Mouse (Mus musculus) colon, adult 2 months (tissue): Measurements from ENCODE around the gene Bcl7c. TPM values are rescaled to one million over a fixed set of nuclear protein-coding genes. Genes with fewer than 3 reads are reported as not detected.

Source experiments
- polyA plus RNA-seq: library from polyadenylated mRNA; depleted of rRNA; stranded (reverse); fragments of >200 nt; gene quantifications from 2 replicates; pipeline ENCODE4 v1.2.3, GENCODE M21; 2012; rRNA removed

The Bcl7c gene
- 30.5 and 30.6 TPM in 2 replicates for polyA plus RNA-seq

GRCm38 (mm10) chr7:127708207-127709078 lies at the start of gene Bcl7c:
Bcl7c (minus strand) TSS chr7:127708933.

DNA sequence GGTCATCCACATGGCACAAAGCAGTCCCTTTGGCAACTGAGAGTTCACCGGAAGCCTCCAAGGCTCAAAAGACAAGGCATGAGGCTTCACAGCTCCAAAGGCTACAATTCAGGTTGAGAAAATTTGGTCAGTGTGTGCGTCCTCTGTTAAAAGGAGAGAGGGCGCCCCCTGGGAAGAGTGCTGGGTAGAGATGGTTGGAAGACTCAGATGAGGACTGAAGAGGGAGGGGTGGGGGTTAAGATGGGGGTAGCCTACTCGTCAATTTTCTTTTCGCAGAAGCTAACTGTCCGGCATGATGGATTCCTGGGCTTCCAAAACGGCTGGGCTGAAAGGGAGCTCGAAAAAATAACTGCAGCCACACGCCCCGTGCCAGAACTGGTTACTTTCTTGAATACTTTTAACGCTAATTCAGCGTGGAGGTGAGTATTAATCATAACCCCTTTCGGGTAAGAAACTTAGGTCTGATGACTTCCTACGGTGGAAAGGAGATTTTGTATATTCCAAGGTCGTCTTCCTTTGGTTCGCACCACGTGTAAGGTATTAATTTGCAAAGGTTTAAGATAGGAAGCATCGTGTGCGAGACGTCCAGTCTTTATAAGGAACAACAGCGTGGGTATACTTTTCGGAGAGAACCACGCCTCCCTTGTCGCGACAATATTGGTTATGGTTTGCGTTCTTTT lies 35.8 kb upstream of the Bcl7c start, which contains the start of gene Fbxl19:
Fbxl19 (plus strand) TSS at position 178 of the 680 bp plus-strand sequence.

DNA sequence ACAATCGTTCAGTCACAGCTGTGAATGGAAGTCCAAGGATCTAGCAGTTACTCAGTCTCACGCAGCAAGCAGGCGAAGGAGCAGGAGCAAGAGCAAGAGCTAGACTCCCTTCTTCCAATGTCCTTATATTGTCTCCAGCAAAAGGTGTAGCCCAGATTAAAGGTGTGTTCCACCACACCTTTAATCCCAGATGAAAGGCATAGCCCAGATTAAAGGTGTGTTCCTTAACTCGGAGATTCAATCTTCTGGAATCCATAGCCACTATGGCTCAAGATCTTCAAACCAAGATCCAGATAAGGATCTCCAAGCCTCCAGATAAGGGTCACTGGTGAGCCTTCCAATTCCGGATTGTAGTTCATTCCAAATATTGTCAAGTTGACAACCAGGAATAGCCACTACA lies 23.3 kb upstream of the Bcl7c start, which contains the start of gene Ctf2:
Ctf2 (minus strand) TSS at position 101 of the 400 bp plus-strand sequence.

DNA sequence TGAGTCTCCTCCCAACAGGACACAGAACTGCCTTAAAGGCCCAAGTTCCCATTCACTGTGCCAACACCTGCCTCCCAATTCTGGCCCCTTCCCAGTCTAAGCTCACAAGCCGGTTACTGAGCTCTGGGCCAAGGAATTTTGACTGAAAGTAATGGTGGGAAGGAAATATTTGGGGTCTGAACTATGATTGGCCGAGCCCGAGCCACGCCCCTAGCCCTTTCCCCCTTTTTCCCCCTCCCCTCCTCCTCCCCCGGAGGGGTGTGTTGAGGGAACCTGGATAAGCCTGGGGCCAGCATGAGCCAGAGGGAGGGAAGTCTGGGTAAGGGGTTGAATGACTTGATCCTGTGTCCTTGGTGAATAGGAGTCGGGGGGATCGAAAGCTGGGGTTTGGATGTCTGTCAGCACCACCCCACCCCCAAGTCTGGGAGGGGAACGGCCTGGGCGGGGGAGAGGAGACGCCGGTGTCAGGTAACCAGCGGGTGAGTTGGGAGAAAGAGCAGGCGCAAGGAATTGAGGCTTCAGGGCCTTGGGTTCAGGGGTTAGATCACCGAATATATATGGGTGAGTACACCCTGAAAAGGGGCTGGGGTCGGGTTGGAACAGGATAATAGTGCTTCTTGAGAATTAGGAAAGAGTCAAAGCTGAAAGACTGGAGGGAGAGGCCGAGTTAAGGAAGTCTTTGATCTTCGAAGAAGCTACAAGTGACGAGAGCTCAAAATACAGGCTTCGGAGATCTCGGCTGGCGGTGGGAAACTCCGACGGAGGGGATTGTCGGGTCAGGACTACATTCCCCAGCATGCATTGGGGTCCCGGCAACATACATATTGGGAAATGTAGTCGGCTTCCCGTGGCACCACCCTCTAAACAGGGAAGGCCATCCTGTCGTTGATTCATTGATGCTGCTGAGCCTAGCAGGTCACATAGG lies 4.0 kb upstream of the Bcl7c start, which contains the start of gene Ctf1:
Ctf1 (plus strand) TSS at position 276 of the 925 bp plus-strand sequence.

DNA sequence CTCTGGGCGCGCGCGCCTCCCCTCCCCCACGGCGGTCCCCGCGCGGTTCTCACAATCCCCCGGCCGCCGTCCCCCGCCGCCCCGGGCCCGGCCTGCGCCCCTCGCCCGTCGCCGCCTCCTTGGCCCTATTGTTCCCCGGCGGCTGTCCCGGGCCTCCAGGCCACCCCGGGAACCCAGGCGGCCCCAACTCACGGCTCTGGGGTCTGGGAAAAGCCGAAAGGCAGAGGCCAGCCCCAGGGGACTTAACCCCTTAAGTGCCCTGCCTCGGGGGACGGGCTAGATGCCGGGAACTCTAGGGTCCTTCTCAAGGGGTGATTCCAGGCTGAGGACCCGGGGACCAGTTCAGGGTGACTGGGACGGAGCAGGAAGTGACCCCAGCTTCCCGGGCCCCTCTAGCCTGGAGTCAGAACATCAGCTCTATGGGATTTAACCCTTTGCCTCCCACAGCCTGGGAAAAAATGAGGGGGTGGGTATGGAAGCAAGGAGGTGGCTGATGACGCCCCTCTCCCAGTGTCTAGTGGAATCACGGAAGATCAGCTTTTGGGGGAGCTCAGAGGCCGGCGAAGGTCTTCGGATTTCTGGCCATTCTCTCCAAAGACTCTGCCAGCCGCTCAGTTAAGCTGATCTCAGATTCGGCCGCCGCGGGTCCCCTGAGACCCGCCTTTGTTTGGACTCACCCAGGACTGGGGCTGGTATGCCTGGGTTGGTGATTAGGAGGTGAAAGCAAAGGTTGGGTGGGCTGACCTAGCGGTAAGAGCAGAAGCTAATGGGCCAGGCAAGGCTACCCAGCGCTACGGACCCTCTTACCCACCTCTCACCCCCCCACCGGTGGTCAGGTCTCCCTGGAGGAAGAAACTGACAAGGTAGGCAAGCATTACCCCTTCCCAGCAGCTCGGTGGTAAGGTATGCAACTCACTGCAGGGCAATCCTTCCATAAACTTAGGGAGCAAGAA lies 93.6 kb downstream of the Bcl7c start, which contains the start of gene Zfp629:
Zfp629 (minus strand) TSS at position 907 of the 953 bp plus-strand sequence.

Other genes with a start within 250 kb of the Bcl7c start
- gene Prr14, start 249.3 kb downstream of the Bcl7c start, polyA plus RNA-seq = 75.9 and 78.1 TPM in 2 replicates
- 24.0 and 34.3 TPM in 2 replicates for gene Fbrs, start 229.7 kb downstream of the Bcl7c start, polyA plus RNA-seq
- 19.2 TPM in 2 replicates for gene Srcap, start 196.9 kb downstream of the Bcl7c start, polyA plus RNA-seq
- gene Gm42715, start 189.3 kb downstream of the Bcl7c start, polyA plus RNA-seq = 9.9 and 12.4 TPM in 2 replicates
- 0.83 and 2.6 TPM in 2 replicates for gene Tmem265, start 147.5 kb downstream of the Bcl7c start, polyA plus RNA-seq
- 55.0 and 55.1 TPM in 2 replicates for gene Phkg2, start 135.6 kb downstream of the Bcl7c start, polyA plus RNA-seq
- 3.1 and 3.2 TPM in 2 replicates for gene Ccdc189, start 120.3 kb downstream of the Bcl7c start, polyA plus RNA-seq
- gene Rnf40, start 120.2 kb downstream of the Bcl7c start, polyA plus RNA-seq = 24.1 and 24.4 TPM in 2 replicates
- gene Zfp629, start 93.1 kb downstream of the Bcl7c start, polyA plus RNA-seq = 8.3 and 8.5 TPM in 2 replicates
- gene Ctf1, start 3.8 kb upstream of the Bcl7c start, polyA plus RNA-seq = 17.1 and 23.7 TPM in 2 replicates
- gene Ctf2, start 23.2 kb upstream of the Bcl7c start, polyA plus RNA-seq = not detected in 2 replicates
- gene Fbxl19, start 35.6 kb upstream of the Bcl7c start, polyA plus RNA-seq = 47.9 and 56.8 TPM in 2 replicates
- gene Orai3, start 60.9 kb upstream of the Bcl7c start, polyA plus RNA-seq = 35.4 and 46.9 TPM in 2 replicates
- 8.2 and 9.2 TPM in 2 replicates for gene Setd1a, start 67.7 kb upstream of the Bcl7c start, polyA plus RNA-seq
- 0.86 TPM in 1 of 2 replicates, not detected in the other for gene Gm49388, start 76.7 kb upstream of the Bcl7c start, polyA plus RNA-seq
- gene Hsd3b7, start 91.7 kb upstream of the Bcl7c start, polyA plus RNA-seq = 64.8 and 84.2 TPM in 2 replicates
- gene Stx4a, start 115.4 kb upstream of the Bcl7c start, polyA plus RNA-seq = 61.1 and 76.4 TPM in 2 replicates
- gene Stx1b, start 115.6 kb upstream of the Bcl7c start, polyA plus RNA-seq = 3.9 and 4.8 TPM in 2 replicates
- 20.2 and 20.8 TPM in 2 replicates for gene Zfp646, start 167.3 kb upstream of the Bcl7c start, polyA plus RNA-seq
- gene Zfp668, start 167.9 kb upstream of the Bcl7c start, polyA plus RNA-seq = 6.5 and 7.7 TPM in 2 replicates
- gene Prss53, start 182.0 kb upstream of the Bcl7c start, polyA plus RNA-seq = 5.0 and 5.2 TPM in 2 replicates
- gene Gm21974, start 186.5 kb upstream of the Bcl7c start, polyA plus RNA-seq = not detected in 2 replicates
- 136 and 159 TPM in 2 replicates for gene Vkorc1, start 186.7 kb upstream of the Bcl7c start, polyA plus RNA-seq
- gene Bckdk, start 195.1 kb upstream of the Bcl7c start, polyA plus RNA-seq = 74.3 and 95.0 TPM in 2 replicates
- gene Kat8, start 203.6 kb upstream of the Bcl7c start, polyA plus RNA-seq = 9.7 and 12.9 TPM in 2 replicates
- 119 and 136 TPM in 2 replicates for gene Prss8, start 221.2 kb upstream of the Bcl7c start, polyA plus RNA-seq
- 7.5 and 10.7 TPM in 2 replicates for gene Prss36, start 237.8 kb upstream of the Bcl7c start, polyA plus RNA-seq